Comparison of ENCODE assay signal across 27 mouse cellular contexts in the genomic region with DNA sequence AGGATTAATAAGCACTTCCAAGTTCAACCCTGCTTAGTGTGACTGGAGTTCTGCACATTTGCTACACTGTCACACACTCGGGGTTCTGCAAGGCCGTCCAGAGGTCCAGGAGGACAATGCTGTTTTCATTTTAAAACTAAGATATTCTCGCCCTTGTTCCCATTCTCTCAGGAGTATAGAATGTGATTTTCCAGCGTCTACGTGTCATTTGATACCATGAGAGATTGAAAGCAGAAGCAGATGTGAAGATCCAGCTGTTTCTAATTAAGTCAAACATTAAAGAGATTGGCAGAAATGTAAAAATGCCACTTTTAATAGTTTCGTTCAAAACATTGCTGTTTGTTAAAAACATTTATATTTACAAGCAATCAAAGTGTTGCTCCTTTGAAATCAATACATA. TPM values are rescaled to one million over a fixed set of nuclear protein-coding genes. Genes with fewer than 3 reads are reported as not detected.
A peak's percentile ranks its signal among the peaks of the same experiment; 100 is the strongest.
DNase-seq lines count a peak whose midpoint lies in the region; ATAC-seq lines count a peak whose summit lies in the region.
"Had no signal": no experiment of that assay in that cellular context is flagged by ENCODE, and none has a peak within 500 bp of the region (broad histone marks: within the 10 kb centered on the region; RNA-seq: fewer than 3 reads in every experiment).

No protein-coding gene starts in this region.

- no peak overlapping the region for H3K4me3 ChIP-seq in embryonic facial prominence, embryonic 13.5 days
- no peak overlapping the region for H3K4me3 ChIP-seq in limb, embryonic 12.5 days (replicated peaks)
- H3K4me3 ChIP-seq in forebrain, embryonic 10.5 days = no peak overlapping the region
- H3K4me3 ChIP-seq: forebrain, embryonic 12.5 days; gastrocnemius, adult 2 months; heart, embryonic 13.5 days; hindbrain, embryonic 12.5 days; layer of hippocampus, adult 2 months; liver, embryonic 13.5 days; megakaryocyte, embryonic 14.5 days; midbrain, embryonic 15.5 days had no signal

- H3K27ac ChIP-seq in embryonic facial prominence, embryonic 13.5 days = peak overlapping the region; percentile 52
- H3K27ac ChIP-seq in limb, embryonic 12.5 days = peak overlapping the region; percentile 47; the same call in 1 of the 2 replicates
- H3K27ac ChIP-seq in forebrain, embryonic 10.5 days = no peak overlapping the region
- H3K27ac ChIP-seq: forebrain, embryonic 12.5 days; gastrocnemius, adult 2 months; heart, embryonic 13.5 days; hindbrain, embryonic 12.5 days; layer of hippocampus, adult 2 months; liver, embryonic 13.5 days; midbrain, embryonic 15.5 days; stomach, postnatal 0 days had no signal

- 13% methylated on average over 6 of the region's 6 CpGs for WGBS in embryonic facial prominence, embryonic 13.5 days
- WGBS in limb, embryonic 12.5 days = 11% methylated on average over 6 of the region's 6 CpGs
- 61% methylated on average over 6 of the region's 6 CpGs for WGBS in forebrain, embryonic 10.5 days

- 0 out of 2 replicates have a peak, but pooled peaks cover 3% of the 10 kb centered on the region for H3K9me3 ChIP-seq in embryonic facial prominence, embryonic 13.5 days
- H3K9me3 ChIP-seq in limb, embryonic 12.5 days = no peaks in the 10 kb centered on the region
- no peaks in the 10 kb centered on the region; the same call in 1 of the 2 replicates for H3K9me3 ChIP-seq in forebrain, embryonic 10.5 days
- H3K9me3 ChIP-seq: forebrain, embryonic 12.5 days; heart, embryonic 13.5 days; hindbrain, embryonic 12.5 days; liver, embryonic 13.5 days; midbrain, embryonic 15.5 days had no signal

- H3K27me3 ChIP-seq in embryonic facial prominence, embryonic 13.5 days = no peaks in the 10 kb centered on the region
- H3K27me3 ChIP-seq in limb, embryonic 12.5 days = no peaks in the 10 kb centered on the region
- no peaks in the 10 kb centered on the region for H3K27me3 ChIP-seq in forebrain, embryonic 10.5 days (ENCODE audit: poor library complexity, severe bottlenecking)
- H3K27me3 ChIP-seq: forebrain, embryonic 12.5 days; heart, embryonic 13.5 days; hindbrain, embryonic 12.5 days; liver, embryonic 13.5 days; megakaryocyte, embryonic 14.5 days; midbrain, embryonic 15.5 days; Patski had no signal

- no peaks in the 10 kb centered on the region for H3K36me3 ChIP-seq in embryonic facial prominence, embryonic 13.5 days
- H3K36me3 ChIP-seq in limb, embryonic 12.5 days = no peaks in the 10 kb centered on the region
- H3K36me3 ChIP-seq in forebrain, embryonic 10.5 days (replicated peaks) = no peaks in the 10 kb centered on the region
- H3K36me3 ChIP-seq: forebrain, embryonic 12.5 days; heart, embryonic 13.5 days; hindbrain, embryonic 12.5 days; liver, embryonic 13.5 days; midbrain, embryonic 15.5 days had no signal

- ATAC-seq in embryonic facial prominence, embryonic 13.5 days (ENCODE audit: insufficient number of reproducible peaks, insufficient read depth, low FRiP score, low TSS enrichment, low read depth) = no peak
- no peak for ATAC-seq in limb, embryonic 12.5 days (ENCODE audit: insufficient number of reproducible peaks, insufficient read depth, low FRiP score, low TSS enrichment, low read depth)
- ATAC-seq: CD4-positive, CD25-positive, alpha-beta regulatory T cell, adult 4 months; midbrain, embryonic 15.5 days; Patski had no signal

- 0 out of 2 replicates have a peak overlapping the region, but pooled peaks have one; percentile 24 for H3K4me2 ChIP-seq in embryonic facial prominence, embryonic 13.5 days
- H3K4me2 ChIP-seq in limb, embryonic 12.5 days = peak overlapping the region; percentile 21
- H3K4me2 ChIP-seq: forebrain, embryonic 12.5 days; heart, embryonic 13.5 days; hindbrain, embryonic 12.5 days; liver, embryonic 13.5 days; midbrain, embryonic 15.5 days had no signal

- no peak overlapping the region for H3K9ac ChIP-seq in embryonic facial prominence, embryonic 13.5 days
- H3K9ac ChIP-seq in limb, embryonic 12.5 days (replicated peaks) = no peak overlapping the region
- H3K9ac ChIP-seq: forebrain, embryonic 12.5 days; heart, embryonic 13.5 days; hindbrain, embryonic 12.5 days; liver, embryonic 13.5 days; midbrain, embryonic 15.5 days had no signal

- peak; percentile 6 for DNase-seq in heart, adult 11 months
- no peak for DNase-seq in heart, adult 9 months (ENCODE audit: low spot score in 2 of 2)
- peak; percentile 36 for DNase-seq in NIH3T3 (ENCODE audit: low read depth)
- no peak for DNase-seq in forebrain, embryonic 10.5 days (ENCODE audit: extremely low spot score, low spot score)
- no peak for DNase-seq in spleen, adult 18-20 months
- no peak for DNase-seq in adipocyte (ENCODE audit: low spot score)
- DNase-seq: adrenal gland, postnatal 10 days; cerebellum, adult 8-10 months; gastrocnemius, adult 2 months; kidney, adult 8-10 months; kidney, postnatal 25 days; liver, embryonic 13.5 days; lung, adult 2 months; lung, postnatal 36 days; thymus, adult 2 months; thymus, postnatal 4 days had no signal

- peaks cover 19% of the 10 kb centered on the region for H3K4me1 ChIP-seq in embryonic facial prominence, embryonic 13.5 days
- H3K4me1 ChIP-seq in limb, embryonic 12.5 days (replicated peaks) = peaks cover 12% of the 10 kb centered on the region
- peaks cover 6% of the 10 kb centered on the region; the same call in 1 of the 2 replicates for H3K4me1 ChIP-seq in forebrain, embryonic 10.5 days
- H3K4me1 ChIP-seq: forebrain, embryonic 12.5 days; heart, embryonic 13.5 days; hindbrain, embryonic 12.5 days; liver, embryonic 13.5 days; midbrain, embryonic 15.5 days had no signal

RNA-seq across cellular contexts. Expression of a gene that starts 12.1 kb away (rescaled TPM):
- polyA plus RNA-seq in embryonic facial prominence, embryonic 13.5 days (2015; fragmentation: Nextera tagmentation; extraction: Ambion mirVana) = 23.2 and 24.9 TPM in 2 replicates
- 8.6 and 8.9 TPM in 2 replicates for polyA plus RNA-seq in limb, embryonic 12.5 days (2016; fragmentation: Nextera tagmentation; extraction: Ambion mirVana)
- 6.2 and 7.2 TPM in 2 replicates for polyA plus RNA-seq in forebrain, embryonic 10.5 days (2016; fragmentation: Nextera tagmentation; extraction: Ambion mirVana)
- polyA plus RNA-seq: CD4-positive, CD25-positive, alpha-beta regulatory T cell, adult 4 months had no signal

Comparison
In these comparisons a context has a peak if more than half of its experiments do, and no peak if none do; other contexts are left out.
1. DNase-seq: peak in heart, adult 11 months (single experiment) and NIH3T3 (single experiment); none in heart, adult 9 months (0 of 2), forebrain, embryonic 10.5 days (single experiment), spleen, adult 18-20 months (0 of 2) and adipocyte (single experiment).